Comparison of ENCODE assay signal across 27 mouse cellular contexts in the genomic region with DNA sequence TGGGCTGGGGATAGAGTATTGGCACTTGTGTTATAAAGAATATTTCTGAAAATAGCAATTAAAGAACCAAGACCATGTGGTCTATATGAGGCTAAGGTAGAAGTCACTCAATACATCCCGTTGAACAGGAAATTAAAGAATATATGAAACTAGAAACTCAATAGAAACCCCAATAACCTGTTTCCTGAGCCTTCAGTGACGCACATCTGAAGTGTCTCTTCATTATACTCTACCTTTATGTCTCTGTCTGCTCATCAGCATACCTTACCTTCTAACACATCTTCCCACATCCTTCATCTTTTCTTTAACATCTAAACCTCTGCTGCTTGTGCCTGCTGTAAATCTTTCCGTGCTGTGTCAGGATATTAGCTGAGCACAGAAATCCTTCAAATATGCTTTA.
"Had no signal": no experiment of that assay in that cellular context is flagged by ENCODE, and none has a peak within 500 bp of the region (broad histone marks: within the 10 kb centered on the region; RNA-seq: fewer than 3 reads in every experiment).

No protein-coding gene starts in this region.

- H3K36me3 ChIP-seq: embryonic facial prominence, embryonic 10.5 days; embryonic facial prominence, embryonic 12.5 days; embryonic facial prominence, embryonic 13.5 days; embryonic facial prominence, embryonic 15.5 days; forebrain, embryonic 10.5 days; forebrain, embryonic 12.5 days; forebrain, embryonic 15.5 days had no signal

- H3K4me3 ChIP-seq: embryonic facial prominence, embryonic 10.5 days; embryonic facial prominence, embryonic 12.5 days; embryonic facial prominence, embryonic 13.5 days; embryonic facial prominence, embryonic 15.5 days; erythroblast, embryonic 14.5 days; forebrain, embryonic 10.5 days; forebrain, embryonic 12.5 days; forebrain, embryonic 13.5 days; forebrain, embryonic 15.5 days; gastrocnemius, adult 2 months; heart, adult 2 months had no signal

- H3K27me3 ChIP-seq: embryonic facial prominence, embryonic 12.5 days; embryonic facial prominence, embryonic 13.5 days; embryonic facial prominence, embryonic 15.5 days; forebrain, embryonic 12.5 days; forebrain, embryonic 13.5 days; forebrain, embryonic 15.5 days had no signal

- H3K4me1 ChIP-seq: embryonic facial prominence, embryonic 12.5 days; embryonic facial prominence, embryonic 13.5 days; embryonic facial prominence, embryonic 15.5 days; forebrain, embryonic 13.5 days; forebrain, embryonic 15.5 days had no signal

- DNase-seq: cerebellum, adult 8-10 months; cerebellum, adult 9-10 months; cerebellum, adult 9-11 months; cerebellum, postnatal 10 days; cerebellum, postnatal 14 days; cerebellum, postnatal 25 days; cerebellum, postnatal 36 days; embryo, embryonic 11 days; forebrain, postnatal 0 days; gastrocnemius, adult 2 months; gastrocnemius, postnatal 10 days; gastrocnemius, postnatal 14 days; gastrocnemius, postnatal 25 days; gastrocnemius, postnatal 36 days; heart, adult 18-20 months; heart, adult 2 months had no signal

- ATAC-seq: forebrain, embryonic 13.5 days; forebrain, embryonic 14.5 days; forebrain, embryonic 15.5 days; forebrain, embryonic 16.5 days; forebrain, postnatal 0 days had no signal

- H3K27ac ChIP-seq: embryonic facial prominence, embryonic 10.5 days; embryonic facial prominence, embryonic 12.5 days; embryonic facial prominence, embryonic 13.5 days; embryonic facial prominence, embryonic 15.5 days; forebrain, embryonic 10.5 days; forebrain, embryonic 12.5 days; forebrain, embryonic 13.5 days; forebrain, embryonic 15.5 days; gastrocnemius, adult 2 months; heart, adult 2 months had no signal

- H3K9me3 ChIP-seq: embryonic facial prominence, embryonic 10.5 days; embryonic facial prominence, embryonic 12.5 days; embryonic facial prominence, embryonic 13.5 days; embryonic facial prominence, embryonic 15.5 days; forebrain, embryonic 10.5 days; forebrain, embryonic 12.5 days; forebrain, embryonic 13.5 days; forebrain, embryonic 15.5 days had no signal

- H3K9ac ChIP-seq: embryonic facial prominence, embryonic 12.5 days; embryonic facial prominence, embryonic 13.5 days; embryonic facial prominence, embryonic 15.5 days; forebrain, embryonic 12.5 days; forebrain, embryonic 13.5 days; forebrain, embryonic 15.5 days; forebrain, postnatal 0 days had no signal

- H3K4me2 ChIP-seq: embryonic facial prominence, embryonic 12.5 days; embryonic facial prominence, embryonic 13.5 days; embryonic facial prominence, embryonic 15.5 days; forebrain, embryonic 12.5 days; forebrain, embryonic 13.5 days; forebrain, embryonic 15.5 days had no signal
